Mouse (Mus musculus) heart, adult 2 months (tissue): ENCODE measurements around the gene Endov. TPM values are rescaled to one million over a fixed set of nuclear protein-coding genes. Genes with fewer than 3 reads are reported as not detected.

Experiments
- DNase-seq, 2 experiments: peaks; one replicate each; pipeline ENCODE4 v3.0.0; 2021
- H3K27ac ChIP-seq: fragments of 200-600 bp; 2 replicates; pipeline ENCODE4 v1.8.1; 2022
- H3K27me3 ChIP-seq: fragments of 200-500 bp; 2 replicates; pipeline ENCODE4 v1.6.1; 2012; ENCODE audit warnings: mild to moderate bottlenecking, low read length, inconsistent platforms, mixed read lengths; ENCODE audit not compliant: control insufficient read depth, insufficient read depth
- H3K36me3 ChIP-seq: fragments of 200-500 bp; 2 replicates; pipeline ENCODE4 v1.6.1; 2012; ENCODE audit warnings: low read length, inconsistent platforms; ENCODE audit not compliant: control insufficient read depth, insufficient read depth
- H3K4me1 ChIP-seq: fragments of 200-500 bp; 2 replicates; pipeline ENCODE4 v1.6.1; 2011; ENCODE audit warnings: low read length; ENCODE audit not compliant: control insufficient read depth, insufficient read depth
- H3K4me3 ChIP-seq: fragments of 200-600 bp; 2 replicates; pipeline ENCODE4 v1.8.1; 2022
- H3K79me2 ChIP-seq: fragments of 200-500 bp; replicated peaks from 2 replicates; pipeline ENCODE4 v1.6.1; 2012; ENCODE audit warnings: mild to moderate bottlenecking, inconsistent platforms, low read length, moderate library complexity, mixed read lengths; ENCODE audit not compliant: control insufficient read depth, insufficient read depth
- H3K9ac ChIP-seq: fragments of 200-500 bp; 2 replicates; pipeline ENCODE4 v1.6.1; 2012; ENCODE audit warnings: low read depth, mild to moderate bottlenecking, control low read depth, inconsistent platforms, low read length, mixed read lengths
- CTCF ChIP-seq: fragments of 200-600 bp; IDR thresholded peaks from 2 replicates; pipeline ENCODE4 v1.8.1; 2022; ENCODE audit warnings: antibody characterized with exemption, mild to moderate bottlenecking, moderate library complexity
- EP300 ChIP-seq: fragments of 200-500 bp; IDR thresholded peaks from 2 replicates; pipeline ENCODE4 v1.6.1; 2011; ENCODE audit warnings: low read depth, low read length, control low read depth; ENCODE audit not compliant: insufficient read depth
- POLR2A ChIP-seq: fragments of 200-500 bp; IDR thresholded peaks from 2 replicates; pipeline ENCODE4 v1.6.1; 2011; ENCODE audit warnings: mild to moderate bottlenecking, low read depth, low read length, control low read depth; ENCODE audit not compliant: insufficient read depth
- WGBS: fragments of 180-500 bp; shearing (Covaris S2); methylation state at CpG from one replicate; pipeline ENCODE4 v1.1.7; 2018; 5-methylcytosine and 5-hydroxymethylcytosine counted together
- intact Hi-C: fragments of 180-260 bp; cut with DNase I; formaldehyde crosslinking; loops from one replicate; pipeline ENCODE4 v1.15.1; 2025
- polyA plus RNA-seq: library from polyadenylated mRNA; depleted of rRNA; stranded (reverse); fragments of >200 nt; gene quantifications from 2 replicates; pipeline ENCODE4 v1.2.3, GENCODE M21; 2012; rRNA removed
- total RNA-seq, 2 experiments: library from RNA; stranded (reverse); gene quantifications; 2 replicates each; pipeline ENCODE4 v1.2.3; 2021

Endov gene
- total and polyA plus RNA-seq, 3 experiments = 6.9 to 7.3 (median 6.9) TPM

GRCm38 (mm10) chr11:119555170-119555569 is 64.0 kb downstream of the Endov start:
- 80% methylated on average over 7 of the region's 7 CpGs for WGBS
- Histone ChIP-seq H3K27ac (no peak overlapping the region), H3K36me3 (no peaks in the 10 kb centered on the region), H3K9ac (no peak overlapping the region), H3K27me3 (no peaks in the 10 kb centered on the region; the same call in 1 of the 2 replicates), H3K4me1 (no peaks in the 10 kb centered on the region), H3K4me3 (no peak overlapping the region), H3K79me2 (no peaks in the 10 kb centered on the region)
- intact Hi-C loops = no loop called here
- DNase-seq = no peak
- no peak for TF ChIP-seq EP300
- TF ChIP-seq CTCF = no peak
- TF ChIP-seq POLR2A = no peak

GRCm38 (mm10) chr11:119557940-119558869 is 67.1 kb downstream of the Endov start:
- no peaks in the 10 kb centered on the region for H3K27me3 ChIP-seq
- intact Hi-C loops = no loop called here

GRCm38 (mm10) chr11:119558870-119559610 is 67.9 kb downstream of the Endov start:
- Histone ChIP-seq H3K4me1 (no peaks in the 10 kb centered on the region), H3K36me3 (no peaks in the 10 kb centered on the region), H3K9ac (no peak overlapping the region), H3K27ac (no peak overlapping the region), H3K79me2 (no peaks in the 10 kb centered on the region), H3K4me3 (no peak overlapping the region), H3K27me3 (no peaks in the 10 kb centered on the region)
- WGBS = 42% methylated on average over 9 of the region's 9 CpGs
- intact Hi-C loops = no loop called here
- no peak for DNase-seq
- TF ChIP-seq CTCF = no peak
- no peak for TF ChIP-seq EP300
- no peak for TF ChIP-seq POLR2A

More at GRCm38 (mm10) chr11:119557940-119558869, 67.1 kb downstream of the Endov start:
- no peaks in the 10 kb centered on the region for H3K4me1 ChIP-seq
- H3K27ac ChIP-seq = no peak overlapping the region
- TF ChIP-seq EP300 (no peak), POLR2A (no peak)
- no peaks in the 10 kb centered on the region for H3K36me3 ChIP-seq
- H3K9ac ChIP-seq = no peak overlapping the region
- H3K4me3 ChIP-seq = no peak overlapping the region
- 47% methylated on average over 17 of the region's 17 CpGs for WGBS
- no peak for DNase-seq
- no peaks in the 10 kb centered on the region for H3K79me2 ChIP-seq

Other genes starting within 250 kb of the Endov start
- gene Gaa, start 223.5 kb upstream of the Endov start, total RNA-seq = 100 to 1,000 TPM in 1 of 2 experiments, 10 to 100 TPM in 1; 89.3 to 102 TPM
- gene Gaa, start 223.5 kb upstream of the Endov start, polyA plus RNA-seq = 165 and 186 TPM in 2 replicates
- 10 to 100 TPM; 60.5 to 67.3 TPM for gene Eif4a3, start 191.3 kb upstream of the Endov start, total RNA-seq
- gene Eif4a3, start 191.3 kb upstream of the Endov start, polyA plus RNA-seq = 59.9 and 95.2 TPM in 2 replicates
- gene Card14, start 183.6 kb upstream of the Endov start, total RNA-seq = under 1 TPM in 1 of 2 experiments, not detected in 1; 0.11 TPM
- 0.12 and 0.33 TPM in 2 replicates for gene Card14, start 183.6 kb upstream of the Endov start, polyA plus RNA-seq
- 1 to 10 TPM; 5.5 to 5.7 TPM for gene Sgsh, start 135.8 kb upstream of the Endov start, total RNA-seq
- gene Sgsh, start 135.8 kb upstream of the Endov start, polyA plus RNA-seq = 10.6 and 11.1 TPM in 2 replicates
- gene Slc26a11, start 135.8 kb upstream of the Endov start, total RNA-seq = 1 to 10 TPM; 2.0 to 2.2 TPM
- 7.8 and 9.9 TPM in 2 replicates for gene Slc26a11, start 135.8 kb upstream of the Endov start, polyA plus RNA-seq
- gene Rnf213, start 98.2 kb upstream of the Endov start, total RNA-seq = 10 to 100 TPM; 12.0 to 13.1 TPM
- gene Rnf213, start 98.2 kb upstream of the Endov start, polyA plus RNA-seq = 10.4 and 19.2 TPM in 2 replicates
- gene Nptx1, start 56.4 kb downstream of the Endov start, total RNA-seq = under 1 TPM; 0.09 to 0.23 TPM
- gene Nptx1, start 56.4 kb downstream of the Endov start, polyA plus RNA-seq = 0.12 and 0.16 TPM in 2 replicates
- 10 to 100 TPM; 32.1 to 32.4 TPM for gene Rptor, start 111.6 kb downstream of the Endov start, total RNA-seq
- gene Rptor, start 111.6 kb downstream of the Endov start, polyA plus RNA-seq = 19.7 and 20.6 TPM in 2 replicates